Mouse (Mus musculus) testis, adult 2 months (tissue): ENCODE measurements at regions not wholly inside any gene's neighbourhood (a gene's known extent, or its start where the extent isn't known, plus 50 kb on each side); places are given as distances from the start of the nearest gene placed in this dataset.

Experiments
- H3K27ac ChIP-seq: fragments of 200-500 bp; 2 replicates; pipeline ENCODE4 v1.5.1; 2012; ENCODE audit warnings: low read depth, low read length; ENCODE audit not compliant: control insufficient read depth, insufficient read depth
- H3K27me3 ChIP-seq: fragments of 200-500 bp; 2 replicates; pipeline ENCODE4 v1.6.1; 2012; ENCODE audit warnings: mild to moderate bottlenecking, low read length, moderate library complexity; ENCODE audit not compliant: control insufficient read depth, insufficient read depth
- H3K36me3 ChIP-seq: fragments of 200-500 bp; 2 replicates; pipeline ENCODE4 v1.6.1; 2012; ENCODE audit warnings: mild to moderate bottlenecking, low read length; ENCODE audit not compliant: control insufficient read depth, insufficient read depth
- H3K4me1 ChIP-seq: fragments of 200-500 bp; 2 replicates; pipeline ENCODE4 v1.6.1; 2012; ENCODE audit warnings: low read length; ENCODE audit not compliant: control insufficient read depth, insufficient read depth
- H3K4me3 ChIP-seq: fragments of 200-500 bp; 2 replicates; pipeline ENCODE4 v1.5.1; 2012; ENCODE audit warnings: low read depth, mild to moderate bottlenecking, low read length, moderate library complexity, mixed read lengths; ENCODE audit not compliant: control insufficient read depth
- CTCF ChIP-seq: fragments of 200-500 bp; IDR thresholded peaks from 2 replicates; pipeline ENCODE4 v1.5.1; 2012; ENCODE audit warnings: low read depth, mild to moderate bottlenecking, inconsistent platforms, low read length, moderate library complexity; ENCODE audit not compliant: control insufficient read depth, insufficient read depth, insufficient replicate concordance
- POLR2A ChIP-seq: fragments of 200-500 bp; IDR thresholded peaks from 2 replicates; pipeline ENCODE4 v1.6.1; 2012; ENCODE audit warnings: low read depth, mild to moderate bottlenecking, inconsistent platforms, low read length, moderate library complexity; ENCODE audit not compliant: control insufficient read depth

DNA sequence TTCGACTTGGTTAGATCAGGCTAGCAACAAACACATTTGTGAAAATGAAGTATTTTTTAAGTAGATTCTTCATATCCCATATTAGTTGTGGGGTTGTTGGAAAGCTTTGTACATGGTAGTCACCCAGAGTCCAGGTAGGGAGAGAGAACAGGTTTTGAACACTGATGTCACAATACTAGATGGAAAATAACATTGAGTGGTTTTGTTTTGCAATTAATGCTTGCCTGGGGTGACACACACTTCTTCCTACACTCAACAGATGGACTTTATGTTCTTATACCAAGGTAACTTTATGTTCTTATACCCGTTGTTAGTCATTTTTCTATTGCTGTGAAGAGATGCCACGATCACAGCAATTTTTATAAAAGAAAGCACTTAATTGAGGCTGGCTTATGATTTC lies 134.2 kb upstream of the Fam241a start:
- TF ChIP-seq POLR2A (no peak), CTCF (no peak)
- Histone ChIP-seq H3K27ac (no peak overlapping the region), H3K27me3 (no peaks in the 10 kb centered on the region), H3K4me1 (no peaks in the 10 kb centered on the region), H3K36me3 (no peaks in the 10 kb centered on the region), H3K4me3 (no peak overlapping the region)

DNA sequence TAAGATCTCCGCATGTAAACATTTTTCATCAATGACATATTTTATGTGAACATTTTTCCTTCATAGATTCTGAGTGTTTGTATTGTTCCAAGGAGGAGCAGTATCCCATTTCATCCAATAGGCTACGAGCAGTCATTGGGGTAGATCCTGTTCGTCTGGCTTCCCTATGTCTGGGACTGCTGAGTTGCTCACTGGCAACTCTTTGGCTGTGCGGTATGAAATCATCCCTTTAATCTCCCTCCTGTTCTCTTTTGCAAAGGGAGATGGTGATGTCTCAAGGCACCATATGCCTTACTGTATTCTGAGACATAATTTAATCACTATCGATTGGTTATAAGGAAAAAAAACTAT lies 133.4 kb upstream of the Fam241a start:
- TF ChIP-seq POLR2A (no peak), CTCF (no peak)
- H3K4me1 ChIP-seq = no peaks in the 10 kb centered on the region
- no peak overlapping the region for H3K4me3 ChIP-seq
- no peaks in the 10 kb centered on the region for H3K36me3 ChIP-seq
- no peak overlapping the region for H3K27ac ChIP-seq
- H3K27me3 ChIP-seq = no peaks in the 10 kb centered on the region

DNA sequence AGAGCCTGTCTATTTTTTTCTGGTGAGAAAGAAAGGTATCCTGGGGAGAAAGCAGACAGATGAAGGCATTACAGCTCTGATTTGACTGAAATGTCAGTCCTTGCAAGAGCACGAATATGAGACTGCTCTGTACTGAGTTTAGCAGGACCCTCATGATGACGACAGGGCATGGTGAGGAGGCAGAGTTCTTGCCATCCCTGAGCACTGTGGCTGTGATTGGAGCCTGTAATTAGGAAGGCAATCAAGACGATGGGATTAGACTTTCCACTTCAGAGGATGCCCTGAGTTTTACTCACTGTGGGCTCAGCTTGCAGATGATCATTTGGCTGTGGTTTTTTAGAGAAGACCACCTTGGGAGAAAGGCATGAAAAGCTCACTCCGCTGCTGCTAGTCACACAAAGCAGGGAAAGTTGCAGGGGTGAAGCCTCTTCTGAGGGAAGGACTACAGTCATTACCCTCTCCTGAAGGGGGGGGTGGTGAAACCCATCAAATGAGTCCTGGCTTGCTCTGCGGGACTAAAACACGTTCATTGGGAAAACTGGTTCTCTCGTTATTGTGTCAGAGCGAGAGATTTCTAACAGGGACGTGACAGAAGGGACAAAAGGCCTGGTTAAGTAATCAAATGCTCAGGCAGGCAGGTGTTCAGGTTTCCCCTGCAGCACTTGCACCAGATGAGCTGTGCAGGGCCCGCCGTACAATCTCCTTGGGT lies 132.9 kb upstream of the Fam241a start:
- H3K4me1 ChIP-seq = no peaks in the 10 kb centered on the region
- H3K27ac ChIP-seq = no peak overlapping the region
- no peaks in the 10 kb centered on the region for H3K27me3 ChIP-seq
- TF ChIP-seq CTCF = no peak
- no peak for TF ChIP-seq POLR2A
- no peak overlapping the region for H3K4me3 ChIP-seq
- no peaks in the 10 kb centered on the region for H3K36me3 ChIP-seq

DNA sequence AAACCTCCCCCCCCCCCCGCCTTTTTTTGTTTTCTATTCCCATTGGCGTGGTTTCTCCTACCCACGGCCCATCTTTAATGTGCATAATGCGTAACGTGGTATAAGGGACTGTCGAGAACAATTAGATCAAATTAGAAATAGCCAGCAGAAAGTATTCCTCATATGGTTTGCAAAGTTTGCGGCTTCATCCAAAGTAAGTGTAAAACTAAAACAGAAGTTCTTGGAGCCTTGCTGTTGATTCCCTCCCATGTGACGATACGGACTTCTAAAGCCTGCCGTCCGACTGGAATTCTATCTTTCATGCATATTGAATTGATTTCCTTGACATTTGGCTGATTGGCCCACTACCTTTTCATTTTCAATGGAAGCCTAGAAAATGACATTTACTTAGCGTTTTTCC lies 128.7 kb upstream of the Fam241a start:
- Histone ChIP-seq H3K27ac (no peak overlapping the region), H3K4me3 (no peak overlapping the region), H3K36me3 (no peaks in the 10 kb centered on the region), H3K4me1 (no peaks in the 10 kb centered on the region), H3K27me3 (no peaks in the 10 kb centered on the region)
- TF ChIP-seq CTCF = no peak
- no peak for TF ChIP-seq POLR2A

DNA sequence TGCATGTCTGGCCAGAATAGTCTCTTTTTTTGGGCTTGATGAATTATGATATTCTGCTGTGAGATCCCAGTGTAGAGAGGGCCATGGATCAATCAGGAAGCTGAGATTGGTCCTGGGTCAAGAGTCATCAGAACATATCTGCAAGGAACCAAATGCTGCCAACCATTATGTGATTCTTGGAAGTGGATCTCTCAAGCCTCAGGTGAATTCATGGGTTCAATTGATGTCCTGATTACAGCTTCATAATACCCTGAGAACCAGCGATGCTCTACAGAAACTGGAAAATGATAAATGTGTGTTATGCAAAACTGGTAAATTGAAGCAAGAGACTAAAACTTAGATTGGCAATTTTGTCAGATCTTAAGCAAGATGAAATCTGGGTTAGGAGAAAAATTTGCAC lies 118.8 kb upstream of the Fam241a start:
- H3K36me3 ChIP-seq = no peaks in the 10 kb centered on the region
- no peaks in the 10 kb centered on the region for H3K27me3 ChIP-seq
- H3K4me1 ChIP-seq = no peaks in the 10 kb centered on the region
- no peak overlapping the region for H3K4me3 ChIP-seq
- no peak overlapping the region for H3K27ac ChIP-seq
- TF ChIP-seq POLR2A = no peak
- no peak for TF ChIP-seq CTCF

DNA sequence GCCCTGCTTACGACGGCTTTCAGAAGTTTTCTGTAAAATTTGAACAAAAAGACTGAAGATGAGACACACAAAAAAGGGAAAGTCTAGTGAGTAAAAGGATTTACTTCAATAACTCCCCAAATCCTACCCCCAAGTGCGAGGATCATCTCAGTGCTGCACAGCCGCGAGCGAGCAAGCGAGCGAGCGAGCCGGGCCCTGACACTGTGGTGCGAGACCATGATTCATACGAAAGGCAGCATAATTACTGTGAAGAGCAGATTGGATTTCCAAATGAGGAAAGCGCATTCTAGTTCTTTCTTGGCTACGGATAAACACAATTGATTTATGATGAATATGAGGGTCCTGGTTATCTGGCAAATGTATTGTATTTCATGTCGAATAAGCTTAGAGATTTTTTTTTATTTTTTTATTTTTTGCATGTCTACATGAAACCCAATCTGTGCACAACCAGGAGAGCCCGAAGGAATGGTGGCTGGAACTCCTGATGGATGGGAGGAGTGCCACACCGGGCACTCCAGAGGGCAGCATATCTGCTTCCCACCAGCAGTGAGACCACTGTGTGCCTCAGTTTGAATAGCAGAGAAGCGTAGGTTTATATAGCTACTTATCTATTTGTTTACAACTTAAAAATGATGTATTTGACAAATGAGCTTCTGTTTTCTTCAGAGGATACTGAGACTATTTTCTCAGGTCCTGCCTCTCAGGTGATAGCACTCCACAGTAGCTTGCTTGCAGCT lies 106.9 kb upstream of the Fam241a start:
- Histone ChIP-seq H3K36me3 (no peaks in the 10 kb centered on the region), H3K27me3 (no peaks in the 10 kb centered on the region), H3K4me3 (no peak overlapping the region), H3K4me1 (no peaks in the 10 kb centered on the region; the same call in 1 of the 2 replicates), H3K27ac (no peak overlapping the region)
- no peak for TF ChIP-seq CTCF
- TF ChIP-seq POLR2A = no peak

DNA sequence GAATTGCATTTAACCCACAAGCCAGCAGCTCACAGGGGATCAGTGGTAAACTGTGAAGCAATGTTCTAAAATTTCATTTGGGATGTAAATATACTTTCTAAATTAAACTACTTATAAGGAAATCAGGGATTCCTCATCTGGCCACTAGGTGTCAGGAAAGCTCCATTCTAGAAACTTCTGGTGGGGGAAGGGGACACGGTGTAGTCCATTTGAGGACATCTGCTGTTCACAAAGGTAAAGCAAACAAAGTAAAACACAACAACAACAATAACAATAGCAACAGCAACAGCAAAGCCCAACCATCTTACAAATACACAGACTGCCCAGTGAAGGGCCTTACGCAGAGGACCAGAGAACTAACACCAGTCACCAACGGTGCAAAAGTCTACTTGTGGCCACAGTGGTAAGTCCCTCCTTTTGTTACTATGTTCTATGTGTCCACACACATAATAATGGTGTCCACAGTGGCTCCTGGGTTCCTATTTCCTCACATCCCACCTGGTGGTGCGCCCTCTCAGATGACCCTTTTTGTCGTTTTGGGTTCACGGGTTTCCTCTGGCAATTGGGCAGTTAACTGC lies 105.9 kb upstream of the Fam241a start:
- Histone ChIP-seq H3K27me3 (no peaks in the 10 kb centered on the region), H3K27ac (no peak overlapping the region), H3K4me3 (no peak overlapping the region), H3K4me1 (no peaks in the 10 kb centered on the region; the same call in 1 of the 2 replicates), H3K36me3 (no peaks in the 10 kb centered on the region)
- TF ChIP-seq POLR2A (no peak), CTCF (no peak)

DNA sequence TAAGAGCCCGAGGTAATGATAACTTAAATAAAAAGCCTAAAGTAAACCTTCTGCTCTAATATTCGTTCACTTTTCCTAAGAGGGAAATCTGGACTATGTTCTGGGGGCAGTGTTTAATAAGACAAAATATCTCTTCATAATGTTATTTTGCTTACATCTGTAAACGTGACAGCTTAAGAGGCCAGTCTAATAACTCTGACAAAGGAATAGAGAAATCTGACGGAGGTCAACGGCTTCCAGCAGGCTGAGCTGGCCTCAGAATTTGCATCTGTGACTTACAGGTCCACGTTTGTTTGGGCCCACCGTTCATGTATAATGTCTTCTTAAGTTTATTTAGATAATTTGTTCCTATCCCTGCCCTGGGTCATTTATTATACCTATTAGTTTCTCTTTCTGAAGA lies 99.6 kb upstream of the Fam241a start:
- H3K27me3 ChIP-seq = no peaks in the 10 kb centered on the region
- TF ChIP-seq POLR2A (no peak), CTCF (no peak)
- H3K4me3 ChIP-seq = no peak overlapping the region
- no peak overlapping the region for H3K27ac ChIP-seq
- no peaks in the 10 kb centered on the region for H3K36me3 ChIP-seq
- no peaks in the 10 kb centered on the region for H3K4me1 ChIP-seq
